Mouse (Mus musculus) embryonic facial prominence, embryonic 10.5 days (tissue): Measurements from ENCODE around the gene Gm11037. TPM values are rescaled to one million over a fixed set of nuclear protein-coding genes. Genes with fewer than 3 reads are reported as not detected.

Experiments used
- DNase-seq: peaks from one replicate; pipeline ENCODE4 v3.0.0-alpha.2; 2017; ENCODE audit warnings: low spot score
- H3K27ac ChIP-seq: fragments of 300-500 bp; sonication (generic); replicated peaks from 2 replicates; pipeline ENCODE4 v1.5.1; 2016; ENCODE audit warnings: mild to moderate bottlenecking
- H3K27me3 ChIP-seq: fragments of 300-500 bp; sonication (generic); replicated peaks from 2 replicates; pipeline ENCODE4 v1.6.1; 2016; ENCODE audit warnings: low read depth, mild to moderate bottlenecking; ENCODE audit not compliant: poor library complexity, severe bottlenecking
- H3K36me3 ChIP-seq: fragments of 300-500 bp; sonication (generic); replicated peaks from 2 replicates; pipeline ENCODE4 v1.6.1; 2016; ENCODE audit warnings: mild to moderate bottlenecking, moderate library complexity
- H3K4me1 ChIP-seq: fragments of 300-500 bp; sonication (generic); 2 replicates; pipeline ENCODE4 v1.6.1; 2016
- H3K4me3 ChIP-seq: fragments of 300-500 bp; sonication (generic); 2 replicates; pipeline ENCODE4 v1.5.1; 2016; ENCODE audit warnings: mild to moderate bottlenecking, moderate library complexity
- H3K9me3 ChIP-seq: fragments of 300-500 bp; sonication (generic); 2 replicates; pipeline ENCODE4 v1.6.1; 2016; ENCODE audit warnings: mild to moderate bottlenecking
- WGBS: fragments of 180-500 bp; shearing (Covaris S2); methylation state at CpG from one replicate; pipeline ENCODE4 v1.1.7; 2016; 5-methylcytosine and 5-hydroxymethylcytosine counted together
- polyA plus RNA-seq: library from polyadenylated mRNA; unstranded; fragments of >200 nt; fragmentation: Nextera tagmentation; extraction: Ambion mirVana; gene quantifications from 2 replicates; pipeline ENCODE4 v1.2.1, GENCODE M21; 2016

Gm11037 gene
- polyA plus RNA-seq, 1 experiment from 2014 or later, result not detected

DNA sequence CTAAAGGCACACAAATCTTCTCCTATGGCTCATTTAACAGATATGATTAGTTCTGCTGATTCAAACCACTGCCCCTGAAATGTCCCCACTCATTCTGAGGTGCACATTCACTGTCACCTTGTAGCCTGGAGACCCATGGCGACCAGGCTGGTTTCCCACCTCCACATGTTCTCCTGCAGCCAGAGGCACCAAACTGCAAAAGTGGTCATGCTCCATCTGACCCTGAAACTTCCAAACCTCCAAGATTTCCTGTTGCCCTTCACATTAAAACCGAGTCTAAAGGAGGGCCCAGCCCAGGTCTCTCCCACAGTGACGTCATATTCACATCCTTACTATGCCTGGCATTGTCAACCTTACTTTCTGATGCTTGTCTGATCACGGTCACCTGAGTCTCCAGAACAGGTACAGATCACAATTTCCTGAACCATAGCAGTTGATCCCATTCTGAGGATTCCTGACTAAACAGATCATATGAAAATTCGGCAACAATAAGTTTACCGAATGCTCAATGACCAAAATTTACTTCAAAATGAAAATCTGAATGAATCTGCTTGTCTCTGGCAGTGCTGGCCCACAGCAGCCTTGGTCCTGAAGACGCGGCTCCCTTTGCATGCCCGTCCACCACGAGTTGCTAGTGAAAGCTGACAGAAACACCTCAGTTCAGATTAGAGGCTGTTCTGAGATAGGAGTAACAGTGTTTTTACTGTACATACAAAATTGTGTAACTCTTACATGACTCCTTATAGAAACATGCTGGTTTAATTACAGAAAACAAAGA lies 997 bp upstream of the Gm11037 start:
- peaks cover 45% of the 10 kb centered on the region for H3K4me1 ChIP-seq

DNA sequence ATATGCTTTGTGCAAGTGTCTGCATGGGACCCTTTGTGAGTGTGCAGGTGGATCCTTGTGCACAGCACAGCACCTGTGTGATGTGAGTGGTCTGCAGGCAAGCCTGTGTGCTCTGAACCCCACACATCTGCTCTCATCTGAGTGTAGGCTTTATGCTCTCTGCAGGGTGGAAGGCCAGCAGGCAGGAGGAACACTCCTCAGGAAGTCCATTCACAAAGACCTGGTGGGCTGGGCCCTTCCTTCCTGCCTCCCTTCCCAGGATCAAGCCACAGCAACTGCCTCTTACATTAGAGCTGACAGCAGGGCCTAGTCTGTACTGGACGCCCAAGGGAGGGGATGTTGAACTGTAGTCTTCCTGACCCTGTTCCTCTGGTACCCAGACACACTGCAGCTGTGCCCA lies 1.1 kb downstream of the Gm11037 start:
- Histone ChIP-seq H3K27me3 (no peaks in the 10 kb centered on the region), H3K36me3 (peaks cover 60% of the 10 kb centered on the region)
- 58% methylated on average over 1 of the region's 1 CpGs for WGBS

More for the DNA sequence above, 997 bp upstream of the Gm11037 start:
- no peaks in the 10 kb centered on the region for H3K27me3 ChIP-seq
- no peak overlapping the region for H3K4me3 ChIP-seq
- no peaks in the 10 kb centered on the region for H3K9me3 ChIP-seq
- peaks cover 41% of the 10 kb centered on the region for H3K36me3 ChIP-seq
- no peak for DNase-seq
- H3K27ac ChIP-seq, result no peak overlapping the region
- 86% methylated on average over 10 of the region's 10 CpGs for WGBS

DNA sequence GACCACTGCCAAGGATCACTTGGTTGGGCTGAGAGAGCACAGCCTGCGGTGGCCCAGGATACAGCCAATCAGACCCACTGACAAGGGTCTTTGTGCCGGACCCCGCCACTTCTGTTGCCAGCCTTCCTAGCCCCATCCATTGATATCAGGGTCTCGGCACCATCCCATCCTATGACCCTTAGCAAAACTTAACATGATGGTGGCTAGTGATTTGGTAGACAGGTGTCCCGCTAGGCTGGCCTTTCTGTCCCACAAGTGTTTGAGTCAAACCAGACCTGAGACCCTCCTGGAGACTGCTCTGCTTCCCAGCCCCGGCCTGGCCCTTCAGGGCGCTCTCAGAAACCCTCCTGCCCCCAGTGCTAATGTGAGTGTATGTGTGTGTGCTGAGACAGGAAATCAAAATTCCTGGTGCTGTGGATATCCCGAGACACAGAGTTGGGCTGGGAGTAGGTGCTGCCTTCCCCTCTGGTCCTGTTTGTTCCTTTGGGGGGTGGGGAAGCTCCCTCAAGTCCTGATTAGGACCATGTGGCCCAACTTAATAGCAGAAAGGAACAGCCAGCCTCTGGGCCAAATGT lies 1.6 kb downstream of the Gm11037 start:
- H3K36me3 ChIP-seq, result peaks cover 66% of the 10 kb centered on the region
- peaks cover 36% of the 10 kb centered on the region for H3K4me1 ChIP-seq
- no peaks in the 10 kb centered on the region for H3K9me3 ChIP-seq
- H3K27me3 ChIP-seq, result no peaks in the 10 kb centered on the region
- no peak overlapping the region for H3K4me3 ChIP-seq
- peak; percentile 8 for DNase-seq
- WGBS, result 77% methylated on average over 8 of the region's 8 CpGs
- H3K27ac ChIP-seq, result peak overlapping the region; percentile 61

More for the DNA sequence above, 1.1 kb downstream of the Gm11037 start:
- H3K9me3 ChIP-seq, result no peaks in the 10 kb centered on the region
- no peak overlapping the region for H3K4me3 ChIP-seq
- no peak for DNase-seq
- peaks cover 36% of the 10 kb centered on the region for H3K4me1 ChIP-seq
- peak overlapping the region; percentile 61 for H3K27ac ChIP-seq

DNA sequence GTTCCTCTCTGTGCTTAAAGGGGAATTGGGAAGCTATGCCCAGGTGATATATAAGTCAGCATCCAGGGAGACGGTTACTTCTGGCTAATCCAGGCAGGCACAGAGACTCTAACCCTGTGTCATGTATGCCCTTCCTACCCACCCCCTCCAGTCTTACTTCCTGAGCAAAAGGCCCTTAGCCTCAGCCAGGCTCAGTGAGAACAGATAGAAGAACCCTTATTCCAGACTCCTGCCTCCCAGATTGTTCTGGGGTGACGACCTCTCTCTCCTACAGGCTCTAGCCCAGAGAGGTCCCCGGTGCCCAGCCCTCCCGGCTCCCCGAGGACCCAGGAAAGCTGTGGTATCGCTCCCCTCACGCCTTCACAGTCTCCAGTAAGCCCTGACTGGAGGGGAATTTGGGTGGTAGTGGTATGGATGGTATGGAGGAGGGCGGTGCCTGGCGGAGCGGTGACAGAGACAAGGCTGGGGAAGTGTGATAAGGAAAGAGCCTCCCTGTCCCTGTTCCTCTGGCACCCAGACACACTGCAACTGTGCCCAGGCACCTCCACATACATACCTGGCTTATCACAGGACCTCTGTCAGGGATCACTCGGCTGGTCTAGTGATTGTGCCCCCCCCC lies 2.3 kb downstream of the Gm11037 start:
- Histone ChIP-seq H3K4me1 (peaks cover 39% of the 10 kb centered on the region), H3K27me3 (no peaks in the 10 kb centered on the region), H3K36me3 (peaks cover 71% of the 10 kb centered on the region), H3K27ac (peak overlapping the region; percentile 61), H3K4me3 (no peak overlapping the region), H3K9me3 (no peaks in the 10 kb centered on the region)
- WGBS, result 72% methylated on average over 11 of the region's 11 CpGs
- DNase-seq, result no peak

DNA sequence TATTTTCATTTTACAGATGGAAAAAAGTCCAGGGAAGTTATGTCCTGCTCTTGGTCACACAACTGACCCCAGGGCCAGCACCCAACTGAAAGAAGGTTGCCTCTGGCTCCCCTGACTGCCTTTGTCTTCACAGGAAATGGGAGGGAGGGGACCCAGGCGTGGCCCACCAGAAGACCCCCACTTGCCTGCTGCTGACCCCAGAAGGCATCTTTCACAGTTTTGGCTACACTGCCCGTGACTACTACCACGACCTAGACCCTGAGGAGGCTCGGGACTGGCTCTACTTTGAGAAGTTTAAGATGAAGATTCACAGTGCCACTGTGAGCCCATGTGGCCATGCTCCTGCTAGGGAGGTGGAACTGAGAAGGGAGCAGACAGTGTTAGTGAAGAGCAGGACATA lies 5.0 kb downstream of the Gm11037 start:
- peaks cover 88% of the 10 kb centered on the region for H3K36me3 ChIP-seq
- 76% methylated on average over 4 of the region's 4 CpGs for WGBS
- H3K27me3 ChIP-seq, result no peaks in the 10 kb centered on the region
- H3K4me1 ChIP-seq, result peaks cover 54% of the 10 kb centered on the region
- no peak overlapping the region for H3K4me3 ChIP-seq
- H3K9me3 ChIP-seq, result no peaks in the 10 kb centered on the region
- no peak for DNase-seq
- no peak overlapping the region for H3K27ac ChIP-seq

DNA sequence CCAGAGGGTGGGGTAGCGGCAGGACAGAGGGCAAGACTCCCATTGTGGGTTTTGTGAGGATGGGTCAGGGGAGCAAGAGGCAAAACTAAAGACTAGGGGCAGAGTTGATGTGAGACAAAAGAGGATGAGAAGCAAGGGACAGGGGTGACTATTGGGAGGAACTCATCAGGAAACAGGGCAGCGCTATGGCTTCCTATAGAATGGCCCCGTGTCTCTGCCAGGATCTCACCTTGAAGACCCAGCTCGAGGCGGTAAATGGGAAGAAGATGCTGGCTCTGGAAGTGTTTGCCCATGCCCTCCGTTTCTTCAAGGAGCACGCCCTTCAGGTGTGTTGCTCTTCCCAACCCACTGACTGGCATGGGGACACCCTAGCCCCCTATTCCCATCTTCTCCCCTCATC lies 5.5 kb downstream of the Gm11037 start:
- no peaks in the 10 kb centered on the region for H3K27me3 ChIP-seq
- no peak for DNase-seq
- peaks cover 54% of the 10 kb centered on the region for H3K4me1 ChIP-seq
- no peaks in the 10 kb centered on the region for H3K9me3 ChIP-seq
- no peak overlapping the region for H3K4me3 ChIP-seq
- 91% methylated on average over 7 of the region's 7 CpGs for WGBS
- no peak overlapping the region for H3K27ac ChIP-seq
- H3K36me3 ChIP-seq, result peaks cover 93% of the 10 kb centered on the region

DNA sequence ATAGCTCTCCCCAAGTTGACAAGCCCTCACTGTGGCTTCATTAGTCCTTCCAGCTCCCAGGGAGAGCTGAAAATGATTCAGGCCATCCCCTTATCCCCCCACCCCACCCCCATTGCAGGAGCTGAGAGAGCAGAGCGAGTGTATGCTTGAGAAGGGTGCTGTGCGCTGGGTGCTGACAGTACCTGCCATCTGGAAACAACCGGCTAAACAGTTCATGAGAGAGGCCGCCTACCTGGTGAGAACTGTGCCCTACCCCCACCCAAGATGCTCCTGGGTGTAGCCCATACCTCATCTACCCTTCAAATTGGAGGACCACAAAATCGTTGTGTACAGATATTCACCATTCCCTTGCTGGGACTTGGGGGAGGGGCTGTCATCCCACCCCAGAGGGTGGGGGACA lies 6.0 kb downstream of the Gm11037 start:
- no peak overlapping the region for H3K27ac ChIP-seq
- no peak for DNase-seq
- no peaks in the 10 kb centered on the region for H3K9me3 ChIP-seq
- no peaks in the 10 kb centered on the region for H3K27me3 ChIP-seq
- peaks cover 93% of the 10 kb centered on the region for H3K36me3 ChIP-seq
- WGBS, result 87% methylated on average over 5 of the region's 5 CpGs
- no peak overlapping the region for H3K4me3 ChIP-seq
- peaks cover 49% of the 10 kb centered on the region for H3K4me1 ChIP-seq

DNA sequence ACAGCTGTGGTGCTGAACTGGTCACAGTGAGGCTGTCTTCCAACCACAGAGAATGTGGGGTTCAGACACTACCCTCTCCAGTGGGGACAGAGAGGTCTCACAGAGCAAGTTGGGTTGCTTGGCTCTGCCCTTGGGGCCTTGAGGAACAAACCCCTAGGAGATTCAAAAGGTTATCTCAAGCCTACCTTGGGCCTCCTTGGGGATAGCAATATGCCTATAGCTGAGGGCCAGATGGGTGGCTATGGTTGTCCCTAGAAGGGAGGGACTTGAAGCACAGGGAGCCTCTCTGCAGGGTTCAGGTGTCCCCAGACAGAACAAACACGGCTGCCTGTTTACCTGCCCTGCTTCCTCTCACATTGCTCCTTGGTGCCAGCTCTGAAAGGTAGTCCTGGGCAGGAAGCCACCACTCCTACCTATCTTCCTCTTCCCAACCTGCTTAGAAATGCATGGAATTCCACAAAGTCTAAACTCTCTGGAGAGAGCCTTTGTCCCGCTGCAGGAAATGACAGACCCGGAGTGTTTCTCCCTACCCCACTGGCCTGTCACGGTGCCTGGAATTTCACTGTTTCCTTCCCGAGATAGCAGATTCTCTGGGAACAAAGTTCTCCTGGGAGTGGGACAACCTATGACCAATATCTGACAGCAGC lies 6.7 kb downstream of the Gm11037 start:
- no peak for DNase-seq
- 57% methylated on average over 5 of the region's 5 CpGs for WGBS
- 0 out of 2 replicates have a peak overlapping the region, but pooled peaks have one; percentile 55 for H3K27ac ChIP-seq
- no peak overlapping the region for H3K4me3 ChIP-seq
- H3K27me3 ChIP-seq, result no peaks in the 10 kb centered on the region
- H3K4me1 ChIP-seq, result peaks cover 42% of the 10 kb centered on the region
- peaks cover 93% of the 10 kb centered on the region for H3K36me3 ChIP-seq
- H3K9me3 ChIP-seq, result no peaks in the 10 kb centered on the region

DNA sequence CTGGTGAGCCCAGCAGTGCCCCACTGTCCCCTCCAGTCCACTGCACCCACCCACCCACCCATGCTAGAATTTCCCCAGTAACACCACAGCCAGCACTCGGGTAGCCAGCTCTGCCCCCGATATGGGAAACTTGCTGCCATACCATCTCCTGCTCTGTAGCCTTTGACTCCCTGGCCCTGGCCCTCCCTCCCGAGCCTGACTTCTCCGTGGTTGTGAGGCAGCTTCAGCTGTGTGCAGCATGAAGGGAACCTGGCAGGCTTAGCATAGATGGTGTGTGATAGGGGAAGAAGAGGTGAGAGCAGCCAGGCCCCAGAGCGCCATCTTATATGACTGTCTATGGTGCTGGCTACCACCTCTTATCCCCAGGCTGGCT lies 7.2 kb downstream of the Gm11037 start:
- Histone ChIP-seq H3K27ac (0 out of 2 replicates have a peak overlapping the region, but pooled peaks have one; percentile 55), H3K4me3 (no peak overlapping the region), H3K27me3 (no peaks in the 10 kb centered on the region), H3K4me1 (peaks cover 36% of the 10 kb centered on the region), H3K36me3 (peaks cover 93% of the 10 kb centered on the region), H3K9me3 (no peaks in the 10 kb centered on the region)
- DNase-seq, result no peak
- WGBS, result 72% methylated on average over 5 of the region's 5 CpGs

DNA sequence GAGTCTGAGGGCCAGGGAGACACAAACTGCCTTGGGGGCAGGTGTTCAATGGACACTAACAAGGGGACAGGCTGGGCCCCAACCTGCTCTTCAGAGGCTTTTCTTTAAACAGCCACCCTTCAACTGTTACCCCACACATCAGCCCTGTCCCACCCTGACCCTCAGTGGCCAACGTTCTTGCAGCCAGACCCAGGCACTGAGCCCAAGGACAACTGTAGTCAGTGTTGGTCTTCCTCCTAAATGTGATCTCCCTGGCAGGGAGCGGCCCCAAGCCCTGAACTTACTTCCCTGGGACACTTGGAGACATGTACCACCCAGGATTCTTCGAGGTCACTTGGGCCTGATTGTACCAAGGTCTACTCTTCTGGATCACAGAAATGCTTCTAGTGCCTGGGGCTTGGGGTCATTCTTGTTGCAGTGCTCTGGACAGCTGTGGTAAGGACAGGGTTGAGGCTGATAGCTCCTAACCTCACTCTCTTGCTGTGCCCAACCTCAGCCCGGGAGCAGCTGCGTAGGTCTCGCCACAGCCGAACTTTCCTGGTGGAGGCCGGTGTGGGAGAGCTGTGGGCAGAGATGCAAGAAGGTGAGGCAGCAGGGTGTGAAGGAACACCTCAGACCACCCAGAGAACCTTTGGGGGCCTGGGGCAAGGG lies 8.2 kb downstream of the Gm11037 start:
- Histone ChIP-seq H3K9me3 (no peaks in the 10 kb centered on the region), H3K27ac (no peak overlapping the region), H3K4me3 (no peak overlapping the region), H3K4me1 (peaks cover 27% of the 10 kb centered on the region), H3K27me3 (no peaks in the 10 kb centered on the region), H3K36me3 (peaks cover 95% of the 10 kb centered on the region)
- 89% methylated on average over 8 of the region's 8 CpGs for WGBS
- DNase-seq, result no peak

DNA sequence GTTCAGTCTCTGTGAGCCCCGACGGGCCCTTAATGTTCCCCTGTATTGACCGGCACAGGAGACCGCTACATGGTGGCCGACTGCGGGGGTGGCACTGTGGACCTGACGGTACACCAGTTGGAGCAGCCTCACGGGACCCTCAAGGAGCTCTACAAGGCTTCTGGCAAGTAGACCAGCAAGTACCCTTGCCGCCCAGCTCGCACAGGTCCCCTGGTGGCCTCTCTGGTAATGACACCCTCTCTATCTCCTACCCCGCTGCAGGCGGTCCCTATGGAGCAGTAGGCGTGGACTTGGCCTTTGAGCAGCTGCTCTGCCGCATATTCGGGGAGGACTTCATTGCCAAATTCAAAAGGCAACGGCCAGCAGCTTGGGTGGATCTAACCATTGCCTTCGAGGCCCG lies 9.3 kb downstream of the Gm11037 start:
- Histone ChIP-seq H3K27ac (no peak overlapping the region), H3K27me3 (no peaks in the 10 kb centered on the region), H3K9me3 (no peaks in the 10 kb centered on the region), H3K4me1 (peaks cover 29% of the 10 kb centered on the region), H3K36me3 (peaks cover 98% of the 10 kb centered on the region), H3K4me3 (no peak overlapping the region)
- whole genome bisulfite sequencing, result 35% methylated on average over 18 of the region's 18 CpGs
- peak; percentile 82 for DNase-seq
